Mouse (Mus musculus) lung, postnatal 0 days (tissue): Measurements from ENCODE around the gene Nat8f4.

Experiments used
- CTCF ChIP-seq: IDR thresholded peaks from 2 replicates; pipeline ENCODE4 v1.5.1; 2016; ENCODE audit warnings: antibody characterized with exemption, mild to moderate bottlenecking
- EP300 ChIP-seq: IDR thresholded peaks from 2 replicates; pipeline ENCODE4 v1.6.1; 2016; ENCODE audit warnings: antibody characterized with exemption, mild to moderate bottlenecking, control low read depth

DNA sequence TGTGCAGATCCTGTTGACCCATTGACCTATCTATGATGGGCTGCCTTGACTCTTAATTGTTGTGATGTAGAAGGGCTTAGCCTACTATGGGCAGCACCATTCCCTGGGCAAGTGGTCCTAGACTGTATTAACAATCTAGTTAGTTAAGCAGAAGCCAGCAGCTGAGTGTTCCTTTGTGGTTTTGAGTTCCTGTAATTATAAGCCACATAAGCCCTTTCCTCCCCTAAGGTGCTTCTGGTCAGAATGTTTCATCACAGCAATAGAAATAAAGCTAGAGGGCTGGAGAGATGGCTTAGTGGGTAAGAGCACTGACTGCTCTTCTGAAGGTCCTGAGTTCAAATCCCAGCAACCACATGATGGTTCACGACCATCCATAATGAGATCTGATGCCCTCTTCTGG, 19.0 kb upstream of the Nat8f4 start:
- no peak for TF ChIP-seq EP300
- no peak for TF ChIP-seq CTCF
